Mouse (Mus musculus): ENCODE data around the gene Dennd1b. TPM values are rescaled to one million over a fixed set of nuclear protein-coding genes. Genes with fewer than 3 reads are reported as not detected.
A peak's percentile ranks its signal among the peaks of the same experiment; 100 is the strongest.

The Dennd1b gene
- total RNA-seq, 2 experiments from 2014 or later = 22.2 to 23.5 TPM

DNA sequence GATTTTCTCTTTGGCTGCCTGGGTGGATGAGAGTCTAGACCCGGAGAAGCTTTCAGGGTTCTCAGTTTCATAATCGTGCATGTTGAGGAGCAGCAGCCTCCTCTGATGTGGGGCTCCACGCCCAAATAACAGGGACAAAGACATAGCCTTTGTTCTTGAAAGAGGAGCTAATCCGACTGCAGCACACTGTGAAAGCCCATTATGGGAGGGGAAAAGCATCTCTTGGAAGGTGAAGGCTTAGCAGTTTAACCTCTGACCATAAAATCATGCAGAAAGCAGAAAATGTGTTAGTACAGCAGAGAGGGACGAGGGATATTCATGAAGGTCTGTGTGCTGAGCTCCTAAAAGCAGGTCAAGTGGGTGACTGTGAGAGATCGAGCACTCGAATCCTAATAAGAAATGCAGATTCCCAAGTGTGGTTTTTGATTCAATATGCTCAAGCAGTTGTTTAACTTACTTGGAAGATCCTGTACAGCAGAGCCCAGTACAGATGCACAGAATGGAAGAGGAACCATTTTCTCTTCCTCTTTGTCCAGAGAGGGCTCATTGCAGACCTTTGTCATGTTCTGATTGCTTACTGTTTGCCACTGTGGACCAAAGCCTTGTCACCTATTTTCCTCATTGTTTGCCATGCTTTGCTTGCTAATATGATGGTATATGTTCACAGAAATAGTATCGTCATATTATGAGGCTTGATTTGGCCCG lies 37.6 kb downstream of the Dennd1b start:
- intact Hi-C loops (cut with DNase I) = no loop called here
- DNase-seq = no peak

DNA sequence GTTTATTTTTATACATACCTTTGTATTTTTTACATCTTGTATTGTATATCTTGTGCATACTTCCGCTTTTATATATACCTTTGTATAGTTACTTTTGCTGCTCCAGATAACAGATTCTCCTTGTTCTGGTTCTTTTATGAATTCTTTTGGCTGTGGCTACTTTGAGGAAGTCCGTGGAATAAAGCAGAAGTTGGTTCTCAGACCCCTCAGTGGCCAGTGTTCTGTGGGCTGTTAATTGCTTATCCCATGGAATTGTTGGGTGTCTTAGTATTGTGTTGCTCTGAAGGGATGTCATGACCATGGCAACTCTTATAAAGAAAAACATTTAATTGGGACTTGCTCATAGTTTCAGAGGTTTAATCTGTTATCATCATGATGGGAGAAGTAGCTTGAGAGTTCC lies 40.3 kb downstream of the Dennd1b start:
- intact Hi-C loops (cut with DNase I) = no loop called here

DNA sequence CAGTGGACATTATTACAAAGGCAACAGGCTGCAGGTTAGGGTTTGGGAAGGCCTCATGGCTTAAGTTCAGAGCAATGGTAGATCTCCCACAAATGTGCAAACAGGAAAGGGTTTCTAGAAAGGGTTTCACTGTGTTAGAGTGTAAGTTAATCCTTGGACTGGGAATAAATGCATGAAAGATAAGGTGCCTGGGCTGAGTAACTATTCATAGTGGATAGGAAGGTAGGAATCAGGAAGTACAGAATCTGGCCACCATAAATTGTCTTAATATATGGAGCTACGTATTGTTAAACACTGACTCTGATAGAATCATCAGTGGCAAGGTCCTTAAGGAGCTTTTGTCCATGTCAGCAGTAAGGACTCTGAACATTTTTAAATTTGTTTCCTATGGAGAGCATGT lies 42.8 kb downstream of the Dennd1b start:
- intact Hi-C loops (cut with DNase I) = no loop called here
- DNase-seq = no peak

More for the DNA sequence above, 40.3 kb downstream of the Dennd1b start:
- no peak for DNase-seq

DNA sequence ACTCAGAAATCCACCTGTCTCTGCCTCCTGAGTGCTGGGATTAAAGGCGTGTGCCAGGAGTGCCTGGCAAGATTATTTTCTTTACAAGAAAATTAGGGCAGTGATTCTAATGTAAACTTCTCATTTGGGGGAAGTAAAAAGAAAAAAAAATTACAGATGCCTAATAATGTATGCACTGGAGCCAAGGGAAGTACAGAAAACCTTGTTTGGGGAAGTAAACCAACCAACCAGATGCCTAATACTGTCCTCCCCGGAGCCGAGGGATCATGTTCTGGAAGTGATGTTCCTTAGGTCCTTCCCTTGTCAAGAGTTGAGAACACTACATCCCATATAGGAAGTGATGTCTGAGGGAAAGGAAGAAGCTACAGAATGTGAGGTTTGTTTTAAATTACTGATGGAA lies 44.2 kb downstream of the Dennd1b start:
- intact Hi-C loops (cut with DNase I) = no loop called here
- DNase-seq = no peak

DNA sequence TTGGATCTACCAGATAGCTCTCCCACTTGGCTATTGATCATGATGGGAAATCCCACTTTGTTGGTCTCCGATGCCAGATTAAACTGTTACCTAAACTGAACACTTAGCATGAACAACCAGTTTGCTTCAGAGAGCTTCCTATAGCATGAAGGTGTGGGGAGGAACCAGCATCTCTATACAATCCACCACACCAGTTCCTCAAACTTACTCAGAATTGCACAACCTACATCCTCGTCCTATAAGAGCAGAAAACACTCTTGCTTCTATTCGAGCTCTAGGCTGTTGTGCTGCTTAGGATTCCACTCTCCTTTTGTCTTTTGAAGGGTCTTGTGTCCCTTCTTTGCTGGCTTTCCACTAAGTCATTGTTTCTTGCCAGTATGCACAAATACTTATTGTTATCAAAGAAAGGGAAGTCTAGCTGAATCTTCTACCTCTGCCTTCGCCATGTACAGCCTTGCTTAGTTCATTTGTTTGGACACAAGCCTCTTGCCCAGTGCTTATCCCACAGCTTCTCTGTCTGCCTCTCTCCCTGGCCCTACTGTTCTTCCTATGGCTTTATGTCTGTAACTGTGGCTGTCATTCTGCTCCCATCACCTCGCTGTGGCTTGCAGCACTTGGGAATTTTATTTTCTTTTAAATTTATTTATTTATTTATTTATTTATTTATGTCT lies 52.0 kb downstream of the Dennd1b start:
- intact Hi-C loops (cut with DNase I) = no loop called here
- DNase-seq = no peak

DNA sequence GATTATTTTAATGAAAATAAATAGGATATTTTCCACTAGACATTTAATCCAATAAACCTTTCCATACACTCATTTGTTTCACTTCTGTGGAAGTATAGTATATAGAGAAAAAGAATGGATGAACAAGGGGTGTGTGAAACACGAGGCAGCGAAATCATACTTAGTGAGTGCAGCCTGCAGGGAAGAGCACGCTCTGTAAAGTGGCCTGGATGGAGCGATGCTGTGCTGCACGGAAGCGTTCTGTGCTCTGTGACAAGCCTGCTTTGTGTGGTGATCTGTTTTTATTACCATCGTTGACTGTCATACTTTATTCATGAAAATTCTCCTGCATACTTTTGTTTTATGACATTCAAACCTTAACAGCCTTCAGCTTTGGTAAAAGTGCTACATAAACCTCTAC lies 58.1 kb downstream of the Dennd1b start:
- intact Hi-C loops (cut with DNase I) = no loop called here
- no peak for DNase-seq

DNA sequence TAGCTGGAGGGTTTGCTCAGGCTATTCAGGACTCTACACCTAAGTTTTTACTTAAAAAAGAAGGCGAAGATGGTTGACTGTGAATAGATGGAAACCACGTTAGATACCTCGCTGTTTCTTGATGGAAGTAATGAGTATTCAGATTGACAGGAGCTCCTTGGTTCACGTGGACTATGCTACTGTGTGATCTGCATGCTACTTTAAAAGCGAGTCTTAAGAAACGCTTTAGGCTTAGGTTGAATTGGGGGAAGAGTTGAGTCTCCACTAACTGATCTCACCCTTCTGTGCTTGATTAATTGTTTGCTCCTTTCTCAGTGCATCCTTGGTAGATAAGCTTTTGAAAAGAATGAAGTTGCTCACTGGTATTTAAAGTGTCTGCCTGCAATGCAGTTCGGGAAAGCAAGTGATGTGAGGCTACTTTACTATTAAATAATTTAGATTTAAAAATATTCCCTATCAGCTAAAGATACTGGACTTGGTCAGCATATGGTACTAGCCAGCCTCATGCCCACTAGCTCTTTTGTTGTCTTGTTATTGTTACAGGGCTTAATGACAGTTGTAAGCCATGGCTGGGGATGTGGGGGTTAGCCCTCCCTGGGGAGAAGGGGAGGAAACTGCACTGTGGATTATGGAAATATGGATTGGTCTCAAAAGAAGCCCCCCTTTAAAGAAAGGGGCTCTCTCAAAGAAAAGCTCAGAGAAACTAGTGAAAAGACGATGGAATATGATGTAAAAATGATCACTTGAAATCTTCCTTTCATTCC lies 62.8 kb downstream of the Dennd1b start:
- no peak for DNase-seq
- intact Hi-C loops (cut with DNase I) = no loop called here

DNA sequence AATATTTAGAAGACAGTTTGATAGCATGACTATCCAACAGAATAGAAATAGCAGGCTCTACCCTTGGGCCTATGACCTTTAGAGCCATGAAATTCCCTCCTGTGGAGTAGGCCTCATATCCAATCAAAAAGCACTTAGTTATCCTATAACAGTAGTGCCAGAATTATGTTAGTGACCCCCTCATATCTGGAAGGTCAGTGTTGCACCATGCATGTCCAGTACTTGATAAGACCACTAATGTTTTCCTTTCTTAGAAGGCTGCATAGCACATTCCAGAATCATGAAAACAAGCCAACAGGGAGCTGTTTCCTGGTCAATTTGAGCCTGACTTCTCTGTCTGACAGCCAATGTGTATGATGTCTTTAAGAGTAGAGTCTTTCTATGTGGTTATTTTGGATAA lies 66.3 kb downstream of the Dennd1b start:
- peak in 1 of 2 experiments; percentile 4 for DNase-seq
- intact Hi-C loops (cut with DNase I) = no loop called here

DNA sequence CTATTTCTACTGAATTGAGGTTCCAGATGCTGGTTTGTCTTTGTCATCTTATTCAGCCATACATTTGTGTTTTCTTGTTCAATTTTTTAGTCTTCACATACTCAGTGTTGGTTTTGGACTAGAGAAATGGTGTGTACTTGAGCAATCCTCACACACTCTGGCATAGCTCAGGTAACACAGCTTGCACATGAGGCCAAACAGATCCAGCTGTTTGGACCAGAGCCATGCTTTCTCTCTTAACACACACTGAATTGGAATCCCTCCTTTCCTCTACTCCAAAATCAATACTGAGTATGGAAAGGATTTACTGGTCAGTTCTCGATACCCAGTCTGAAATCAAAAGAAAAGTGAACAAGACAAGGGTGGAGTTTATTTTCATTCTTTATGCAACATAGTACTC lies 69.2 kb downstream of the Dennd1b start:
- intact Hi-C loops (cut with DNase I) = no loop called here

DNA sequence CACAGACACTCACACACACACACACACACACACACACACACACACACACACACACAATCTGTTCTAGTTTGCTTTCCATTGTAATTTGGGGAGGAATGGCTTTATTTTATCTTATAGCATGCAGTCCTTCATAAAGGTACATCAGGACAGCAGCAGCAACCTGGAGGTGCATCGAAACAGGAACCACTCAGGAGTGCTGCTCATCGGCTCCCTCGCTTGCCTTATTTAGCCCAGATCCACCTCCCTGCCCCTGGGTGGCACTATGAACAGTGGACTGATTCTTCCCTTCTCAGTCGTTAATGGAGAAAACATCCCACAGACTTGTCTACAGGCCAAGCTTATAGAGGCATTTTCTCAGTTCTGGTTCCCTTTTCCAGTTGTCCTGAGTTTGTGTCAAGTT lies 71.9 kb downstream of the Dennd1b start:
- DNase-seq = no peak
- intact Hi-C loops (cut with DNase I) = no loop called here

More for the DNA sequence above, 69.2 kb downstream of the Dennd1b start:
- DNase-seq = no peak

DNA sequence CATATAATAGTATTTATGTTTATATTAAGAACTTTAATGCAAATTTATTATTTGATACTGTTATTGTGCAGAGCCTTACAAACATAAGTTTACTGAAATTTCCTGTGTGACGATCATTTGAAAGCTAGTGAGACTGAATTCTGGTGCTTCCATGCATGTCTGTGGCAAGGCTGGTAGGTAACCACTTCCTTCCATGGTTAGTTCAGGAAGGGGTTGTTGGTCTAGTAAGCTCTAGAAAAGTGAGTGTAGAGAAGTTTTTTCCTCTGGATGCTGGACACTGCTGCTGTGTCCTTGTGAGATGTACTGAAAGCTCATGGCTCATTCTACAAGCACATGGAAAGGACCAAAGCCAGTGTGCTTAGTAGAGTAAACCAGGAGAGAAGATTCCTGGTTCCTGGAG lies 73.1 kb downstream of the Dennd1b start:
- no peak for DNase-seq
- intact Hi-C loops (cut with DNase I) = no loop called here

DNA sequence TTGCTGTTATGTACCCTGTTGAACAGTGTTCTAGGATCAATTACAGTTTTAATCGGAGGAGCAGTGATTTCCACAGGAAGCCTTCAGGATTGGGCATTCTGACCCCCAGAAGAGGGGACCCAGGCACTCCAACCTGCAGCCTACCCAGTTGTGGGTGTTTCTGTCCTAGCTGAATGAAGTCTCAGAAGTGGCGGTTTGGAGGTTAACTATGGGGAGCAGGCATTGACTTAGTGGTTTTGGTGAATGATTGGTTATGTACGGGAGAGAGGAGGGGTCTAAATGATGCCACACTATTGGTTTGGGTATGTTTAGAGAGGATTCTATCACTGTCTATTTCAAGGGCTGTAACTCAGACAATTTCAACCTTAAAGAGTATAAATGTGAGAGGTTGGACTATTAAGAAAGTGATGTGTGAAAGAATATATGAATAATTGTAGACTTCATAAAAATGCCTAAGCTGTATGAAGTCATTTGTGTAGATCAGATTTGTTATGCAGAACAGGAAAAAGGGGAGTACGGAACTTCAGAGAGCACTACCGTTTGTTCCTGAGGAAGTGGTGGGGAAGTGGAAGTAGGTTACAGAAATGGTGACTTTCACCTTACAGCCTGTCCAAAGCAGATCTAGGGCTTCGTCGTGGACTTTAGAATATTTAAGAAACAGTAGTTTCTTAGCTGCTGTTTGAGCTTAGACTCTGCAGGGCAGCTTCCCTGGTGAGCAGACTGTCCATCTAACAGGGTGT lies 73.7 kb downstream of the Dennd1b start:
- DNase-seq = no peak
- intact Hi-C loops (cut with DNase I) = no loop called here

DNA sequence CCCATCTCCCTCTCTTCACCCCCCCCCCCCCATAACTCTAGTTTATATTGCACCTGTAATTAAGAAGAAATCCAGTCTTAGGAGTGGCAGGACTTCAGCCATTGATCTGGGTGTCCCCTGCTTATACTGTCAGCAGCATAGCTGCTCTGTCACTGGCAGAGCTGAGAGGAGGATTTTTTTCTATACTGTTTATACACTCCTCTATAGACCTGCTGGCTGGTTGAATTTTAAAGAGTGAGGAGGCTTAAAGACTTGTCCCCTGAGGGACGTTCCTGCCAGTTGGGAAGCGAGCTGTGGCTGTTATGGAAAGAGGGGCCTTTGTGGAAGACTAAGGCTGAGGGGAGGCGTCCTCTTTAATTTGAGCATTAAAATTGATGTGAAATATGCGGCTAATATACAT lies 74.8 kb downstream of the Dennd1b start:
- DNase-seq = no peak

DNA sequence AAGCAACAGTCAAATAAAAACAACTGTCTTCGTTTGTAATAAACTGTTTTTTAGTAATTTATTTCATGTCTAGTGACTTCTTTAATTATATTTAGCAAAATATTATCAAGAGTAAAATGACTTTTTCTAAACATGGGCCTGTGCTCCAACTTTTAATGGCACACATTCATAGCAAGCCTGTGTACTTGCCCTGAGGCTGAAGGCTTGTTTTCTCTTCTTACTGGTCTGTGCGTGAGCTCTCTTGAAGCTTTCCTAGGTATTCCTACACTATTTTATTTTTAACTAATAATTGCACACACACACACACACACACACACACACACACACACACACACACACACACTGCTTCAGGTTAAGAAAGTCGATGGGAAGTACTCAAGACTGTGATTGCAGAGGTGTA lies 75.4 kb downstream of the Dennd1b start:
- no peak for DNase-seq
- intact Hi-C loops (cut with DNase I) = no loop called here

More for the DNA sequence above, 74.8 kb downstream of the Dennd1b start:
- intact Hi-C loops (cut with DNase I) = no loop called here

DNA sequence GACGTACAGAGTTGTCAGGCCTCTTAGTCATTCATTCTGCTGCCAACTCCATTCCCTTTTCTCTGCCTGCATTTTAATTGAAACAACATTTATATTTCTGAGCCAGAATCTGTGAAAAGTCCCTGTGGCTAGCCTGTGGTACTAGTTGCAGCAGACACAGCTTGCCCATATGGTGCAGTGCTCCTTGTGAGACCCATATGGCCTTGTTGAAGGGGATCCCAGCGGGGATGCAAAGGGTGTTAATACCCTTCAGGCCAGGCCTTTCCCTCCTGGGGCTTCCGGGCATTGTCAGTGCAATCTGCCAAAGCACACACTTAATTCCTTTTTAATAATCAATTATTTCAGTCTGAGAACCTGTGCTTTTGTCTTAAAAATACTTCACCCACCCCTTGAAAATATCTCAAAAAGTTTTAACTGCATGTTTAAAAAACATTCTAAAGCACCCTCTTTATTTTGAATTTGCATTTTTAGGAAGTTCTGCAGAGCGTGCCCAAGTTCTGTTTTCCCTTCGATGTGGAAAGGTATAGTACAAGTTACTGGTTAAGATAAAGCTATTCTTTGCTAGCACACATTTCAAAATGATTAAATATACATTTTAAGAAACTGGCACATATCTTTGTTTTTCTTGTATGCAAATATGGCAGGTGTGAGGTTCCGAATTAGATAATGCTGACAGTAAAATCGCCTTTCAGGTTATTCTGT lies 76.4 kb downstream of the Dennd1b start:
- DNase-seq = no peak
- intact Hi-C loops (cut with DNase I) = no loop called here

DNA sequence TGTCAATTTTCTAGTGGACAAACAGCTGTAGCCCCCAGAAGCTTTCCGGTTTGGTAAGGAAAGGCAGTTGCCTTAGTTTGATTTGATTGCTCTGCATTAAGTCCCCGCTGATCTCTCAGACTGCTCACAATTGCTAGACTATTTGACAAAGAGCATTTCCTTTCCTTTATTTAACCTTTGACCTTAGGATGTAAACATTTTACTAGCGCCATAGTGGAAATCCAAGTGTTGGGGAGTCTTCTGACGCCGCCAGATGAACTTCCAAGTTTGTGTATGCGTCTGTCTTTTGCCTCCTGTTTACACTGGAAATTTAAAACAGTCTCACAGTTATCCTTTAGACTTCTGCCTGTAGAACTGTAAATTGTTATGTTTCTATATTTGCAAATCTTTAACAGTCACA lies 85.8 kb downstream of the Dennd1b start:
- no peak for DNase-seq
- intact Hi-C loops (cut with DNase I) = no loop called here

DNA sequence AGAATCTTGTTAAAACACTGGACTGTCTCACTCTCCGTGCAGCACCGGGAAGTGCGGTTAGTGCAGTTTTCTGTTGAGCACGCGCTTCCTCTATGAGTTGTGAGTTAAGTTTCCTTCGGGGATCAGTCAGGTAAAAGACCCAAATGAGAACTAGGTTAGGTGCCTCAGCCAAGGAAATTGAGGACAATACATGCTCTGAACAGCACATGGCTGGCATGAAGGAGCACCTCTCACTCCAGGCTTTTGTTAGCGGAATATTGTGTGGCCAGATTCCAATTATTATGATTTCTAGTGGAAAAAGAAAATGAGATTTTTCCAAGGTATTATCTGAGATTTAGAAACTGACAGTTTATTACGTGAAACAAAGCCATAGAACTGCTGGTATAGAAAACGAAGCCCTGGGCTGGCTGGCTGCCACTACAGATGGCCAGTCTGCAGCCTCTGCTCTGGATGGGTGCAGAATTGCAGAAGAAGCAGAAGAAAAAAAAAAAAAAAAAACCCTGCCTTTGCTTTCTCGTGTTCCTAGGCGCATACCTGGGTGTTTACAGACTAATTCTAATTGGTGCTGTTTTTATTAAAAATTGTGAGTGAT lies 86.7 kb downstream of the Dennd1b start:
- DNase-seq = no peak
- intact Hi-C loops (cut with DNase I) = no loop called here

DNA sequence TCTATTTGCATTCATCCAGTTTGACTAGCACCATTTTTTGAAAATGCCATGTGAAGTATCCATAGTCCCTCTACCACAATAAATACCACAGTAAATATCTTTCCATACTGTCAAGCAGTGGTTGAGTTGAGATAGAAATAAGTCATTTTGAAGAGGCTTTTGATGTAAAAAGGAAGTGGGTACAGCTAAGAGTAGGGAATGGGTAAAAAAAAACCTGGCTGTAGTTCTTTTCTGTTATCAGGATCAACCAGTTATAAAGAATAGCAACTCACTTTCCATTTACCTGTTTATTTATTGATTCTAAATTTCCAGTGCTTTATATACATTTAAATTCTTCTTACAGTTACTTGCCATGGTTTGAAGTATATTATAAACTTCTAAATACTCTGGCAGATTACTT lies 89.8 kb downstream of the Dennd1b start:
- no peak for DNase-seq
- intact Hi-C loops (cut with DNase I) = no loop called here

DNA sequence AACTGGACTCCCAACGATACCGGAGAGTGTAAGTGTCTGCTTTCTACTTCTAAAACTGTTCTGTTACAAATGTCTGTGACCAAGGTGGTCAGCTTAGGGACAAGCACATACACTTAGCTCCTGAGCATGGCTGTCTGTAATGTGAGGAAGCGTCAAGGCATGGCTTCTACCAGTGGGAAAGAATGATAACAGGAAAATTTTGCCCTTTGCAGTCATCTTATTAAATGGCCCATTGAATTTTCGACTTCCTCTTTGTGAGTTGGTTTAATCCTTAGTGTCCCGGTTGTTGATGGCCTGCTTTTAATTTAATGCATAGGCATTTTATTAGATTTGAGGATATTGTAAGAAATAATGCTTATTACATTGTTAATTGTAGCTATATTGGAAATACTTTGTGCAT lies 97.1 kb downstream of the Dennd1b start:
- no peak for DNase-seq
- intact Hi-C loops (cut with DNase I) = no loop called here

DNA sequence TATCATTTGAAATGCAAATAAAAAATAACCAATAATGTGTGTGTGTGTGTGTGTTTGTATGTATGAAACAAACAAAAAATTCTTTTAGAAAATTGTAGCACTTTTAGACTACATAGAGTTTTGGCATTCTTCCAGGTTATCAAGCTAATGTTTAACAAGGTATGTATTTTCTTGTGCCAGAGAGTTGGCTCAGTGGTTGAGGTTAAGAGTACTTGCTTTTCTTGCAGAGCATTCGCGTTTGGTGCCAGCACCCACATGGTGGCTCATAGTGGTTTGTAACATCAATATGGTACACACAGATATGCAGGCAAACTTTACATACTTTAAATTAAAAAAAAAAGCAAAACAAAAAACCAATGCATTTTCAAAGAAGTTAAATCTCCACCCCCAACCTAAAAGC lies 101.5 kb downstream of the Dennd1b start:
- intact Hi-C loops (cut with DNase I) = no loop called here
- no peak for DNase-seq

All from heart, postnatal 14 days (tissue).